Mouse (Mus musculus) limb, embryonic 11.5 days (tissue): Measurements from ENCODE around the gene Borcs6. TPM values are rescaled to one million over a fixed set of nuclear protein-coding genes. Genes with fewer than 3 reads are reported as not detected.
A peak's percentile ranks its signal among the peaks of the same experiment; 100 is the strongest.

Source experiments
- ATAC-seq: fragments of 200-750 bp; cut with Nextera tagmentation; 2 replicates; pipeline ENCODE4 v1.8.0; 2017; ENCODE audit warnings: low read depth; ENCODE audit not compliant: insufficient number of reproducible peaks, low FRiP score, low TSS enrichment
- DNase-seq: peaks from one replicate; pipeline ENCODE4 v3.0.0-alpha.2; 2015; ENCODE audit warnings: low spot score
- H3K27ac ChIP-seq: fragments of 300-500 bp; sonication (generic); replicated peaks from 2 replicates; pipeline ENCODE4 v1.5.1; 2014; ENCODE audit warnings: low read depth, mild to moderate bottlenecking, low read length
- H3K27me3 ChIP-seq: fragments of 300-500 bp; sonication (generic); 2 replicates; pipeline ENCODE4 v1.6.1; 2014; ENCODE audit warnings: mild to moderate bottlenecking, low read length, mixed read lengths; ENCODE audit not compliant: control insufficient read depth, insufficient read depth
- H3K36me3 ChIP-seq: fragments of 300-500 bp; sonication (generic); 2 replicates; pipeline ENCODE4 v1.6.1; 2014; ENCODE audit warnings: mild to moderate bottlenecking, low read length, moderate library complexity, mixed read lengths; ENCODE audit not compliant: control insufficient read depth, insufficient read depth
- H3K4me1 ChIP-seq: fragments of 300-500 bp; sonication (generic); 2 replicates; pipeline ENCODE4 v1.6.1; 2014; ENCODE audit warnings: low read length, mixed read lengths; ENCODE audit not compliant: control insufficient read depth, insufficient read depth
- H3K4me2 ChIP-seq: fragments of 300-500 bp; sonication (generic); 2 replicates; pipeline ENCODE4 v1.6.1; 2014; ENCODE audit warnings: low read depth, mild to moderate bottlenecking, moderate library complexity; ENCODE audit not compliant: severe bottlenecking
- H3K4me3 ChIP-seq: fragments of 300-500 bp; sonication (generic); 2 replicates; pipeline ENCODE4 v1.5.1; 2014; ENCODE audit warnings: low read depth, low read length
- H3K9ac ChIP-seq: fragments of 300-500 bp; sonication (generic); 2 replicates; pipeline ENCODE4 v1.6.1; 2014; ENCODE audit warnings: mild to moderate bottlenecking, low read length
- H3K9me3 ChIP-seq: fragments of 300-500 bp; sonication (generic); 2 replicates; pipeline ENCODE4 v1.6.1; 2016; ENCODE audit warnings: low read length; ENCODE audit not compliant: control insufficient read depth
- WGBS: fragments of 180-500 bp; shearing (Covaris S2); extraction: QIAGEN DNeasy Blood & Tissue Kit; methylation state at CpG from one replicate; pipeline ENCODE4 v1.1.7; 2014; 5-methylcytosine and 5-hydroxymethylcytosine counted together
- polyA plus RNA-seq: library from polyadenylated mRNA; unstranded; fragments of >200 nt; fragmentation: Nextera tagmentation; extraction: Ambion mirVana; gene quantifications from 2 replicates; pipeline ENCODE4 v1.2.1, GENCODE M21; 2014

The Borcs6 gene
- polyA plus RNA-seq, 1 experiment from 2014 or later, result 7.0 TPM

GRCm38 (mm10) chr11:69026562-69026961, 33.0 kb upstream of the Borcs6 start:
- Histone ChIP-seq H3K27ac (no peak overlapping the region), H3K9ac (no peak overlapping the region), H3K4me3 (no peak overlapping the region), H3K36me3 (peaks cover 32% of the 10 kb centered on the region), H3K27me3 (no peaks in the 10 kb centered on the region), H3K4me1 (no peaks in the 10 kb centered on the region), H3K9me3 (no peaks in the 10 kb centered on the region), H3K4me2 (no peak overlapping the region)
- WGBS, result 97% methylated on average over 3 of the region's 3 CpGs
- DNase-seq (no peak), ATAC-seq (no peak)

DNA sequence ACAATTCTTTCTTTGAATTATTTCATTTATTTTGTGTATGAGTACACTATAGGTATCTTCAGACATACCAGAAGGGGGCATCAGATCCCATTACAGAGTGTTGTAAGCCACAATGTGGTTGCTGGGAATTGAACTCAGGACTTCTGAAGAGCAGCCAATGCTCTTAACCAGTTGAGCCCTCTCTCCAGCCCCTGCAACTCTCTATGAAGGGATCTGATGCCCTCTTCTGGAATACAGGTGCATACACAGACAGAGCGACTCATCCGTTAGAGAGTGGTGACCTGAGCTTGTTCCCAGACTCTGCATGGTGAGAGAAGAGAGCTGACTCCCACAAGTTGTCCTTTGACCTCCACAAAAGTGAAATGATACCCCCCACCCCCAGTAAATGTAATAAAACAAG, 30.7 kb upstream of the Borcs6 start:
- H3K9ac ChIP-seq, result no peak overlapping the region
- no peaks in the 10 kb centered on the region for H3K9me3 ChIP-seq
- no peak overlapping the region for H3K27ac ChIP-seq
- H3K36me3 ChIP-seq, result peaks cover 25% of the 10 kb centered on the region
- H3K4me1 ChIP-seq, result no peaks in the 10 kb centered on the region
- ATAC-seq (no peak), DNase-seq (no peak)
- H3K4me2 ChIP-seq, result no peak overlapping the region
- no peaks in the 10 kb centered on the region for H3K27me3 ChIP-seq
- no peak overlapping the region for H3K4me3 ChIP-seq
- 70% methylated on average over 2 of the region's 2 CpGs for WGBS

DNA sequence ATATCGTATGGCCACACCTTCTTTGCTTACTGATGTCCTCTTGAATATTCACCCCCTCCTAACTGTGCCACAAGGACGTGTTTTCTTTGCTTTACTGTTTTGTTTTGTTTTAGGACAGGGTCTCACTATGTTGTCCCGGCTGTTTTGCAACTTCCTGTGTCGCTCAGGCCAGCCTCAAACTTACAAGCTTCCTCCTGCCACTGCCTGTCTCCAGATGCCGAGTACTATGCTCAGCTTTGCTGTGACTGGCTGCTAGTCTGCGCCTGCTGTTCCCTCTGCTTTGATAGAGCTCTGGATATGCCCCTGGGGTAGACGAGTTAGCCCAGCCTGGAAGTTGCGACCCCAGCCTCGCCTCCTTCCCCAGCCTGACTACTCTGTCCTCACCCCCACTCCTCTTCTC, 26.0 kb upstream of the Borcs6 start:
- no peaks in the 10 kb centered on the region for H3K27me3 ChIP-seq
- DNase-seq (no peak), ATAC-seq (no peak)
- peaks cover 21% of the 10 kb centered on the region for H3K36me3 ChIP-seq
- no peaks in the 10 kb centered on the region for H3K9me3 ChIP-seq
- 82% methylated on average over 9 of the region's 9 CpGs for WGBS
- H3K27ac ChIP-seq, result no peak overlapping the region
- H3K9ac ChIP-seq, result no peak overlapping the region
- H3K4me2 ChIP-seq, result no peak overlapping the region
- H3K4me1 ChIP-seq, result peaks cover 6% of the 10 kb centered on the region; the same call in 1 of the 2 replicates
- H3K4me3 ChIP-seq, result no peak overlapping the region

DNA sequence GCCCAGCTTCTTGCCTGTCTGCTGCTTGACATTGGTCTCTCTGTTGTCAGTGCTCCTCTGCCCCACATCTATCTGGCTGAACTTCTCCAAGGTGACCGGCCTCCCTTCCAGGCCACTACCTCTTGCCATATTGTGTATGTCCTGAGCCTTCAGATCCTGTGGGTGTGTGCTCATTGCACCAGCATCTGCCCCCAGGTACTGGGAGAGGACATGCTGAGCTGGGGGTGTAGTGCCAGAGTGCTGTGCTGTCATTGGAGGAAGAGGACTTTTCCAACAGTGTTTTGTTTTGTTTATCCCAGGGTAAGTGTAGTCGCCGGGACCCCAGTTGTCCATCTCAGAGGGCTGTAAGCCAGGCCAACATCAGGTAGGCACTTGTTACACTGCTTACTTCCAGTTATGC, 24.9 kb upstream of the Borcs6 start:
- Histone ChIP-seq H3K4me2 (no peak overlapping the region), H3K4me1 (peaks cover 12% of the 10 kb centered on the region; the same call in 1 of the 2 replicates), H3K27me3 (no peaks in the 10 kb centered on the region), H3K9ac (no peak overlapping the region), H3K4me3 (no peak overlapping the region), H3K36me3 (peaks cover 20% of the 10 kb centered on the region), H3K9me3 (no peaks in the 10 kb centered on the region), H3K27ac (no peak overlapping the region)
- 87% methylated on average over 3 of the region's 3 CpGs for WGBS
- no peak for DNase-seq
- ATAC-seq, result no peak

DNA sequence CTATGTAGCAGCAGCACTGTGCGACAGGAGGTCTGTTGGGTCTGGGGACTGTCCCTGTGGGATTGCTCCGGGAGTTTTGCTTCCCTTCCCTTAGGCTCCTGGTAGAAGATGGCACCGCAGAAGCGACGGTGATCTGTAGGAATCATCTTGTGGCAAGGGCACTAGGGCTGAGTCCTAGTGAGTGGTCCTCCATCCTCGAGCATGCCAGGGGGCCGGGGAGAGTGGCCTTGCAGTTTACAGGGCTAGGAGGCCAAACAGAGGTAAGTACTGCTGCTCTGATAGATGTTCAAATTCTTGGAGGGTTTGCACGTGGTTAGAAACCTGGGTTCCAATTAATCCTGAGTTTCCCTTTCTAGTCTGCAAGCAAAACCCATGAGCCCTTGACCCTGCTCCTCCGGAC, 24.1 kb upstream of the Borcs6 start:
- H3K4me1 ChIP-seq, result peaks cover 12% of the 10 kb centered on the region; the same call in 1 of the 2 replicates
- WGBS, result 85% methylated on average over 9 of the region's 9 CpGs
- no peaks in the 10 kb centered on the region for H3K9me3 ChIP-seq
- no peaks in the 10 kb centered on the region for H3K27me3 ChIP-seq
- H3K4me3 ChIP-seq, result no peak overlapping the region
- H3K9ac ChIP-seq, result no peak overlapping the region
- H3K4me2 ChIP-seq, result 0 out of 2 replicates have a peak overlapping the region, but pooled peaks have one; percentile 3
- ATAC-seq (no peak), DNase-seq (no peak)
- peaks cover 16% of the 10 kb centered on the region for H3K36me3 ChIP-seq
- no peak overlapping the region for H3K27ac ChIP-seq

- 14% methylated on average over 8 of the region's 8 CpGs for WGBS
- Histone ChIP-seq H3K27ac (no peak overlapping the region), H3K4me3 (no peak overlapping the region), H3K36me3 (peaks cover 12% of the 10 kb centered on the region), H3K4me2 (peak overlapping the region; percentile 3; the same call in 1 of the 2 replicates), H3K27me3 (no peaks in the 10 kb centered on the region), H3K9me3 (no peaks in the 10 kb centered on the region), H3K4me1 (peaks cover 12% of the 10 kb centered on the region; the same call in 1 of the 2 replicates), H3K9ac (no peak overlapping the region)
- DNase-seq (peak; percentile 87), ATAC-seq (no peak)
Observed at GRCm38 (mm10) chr11:69035849-69036248, 23.7 kb upstream of the Borcs6 start.

DNA sequence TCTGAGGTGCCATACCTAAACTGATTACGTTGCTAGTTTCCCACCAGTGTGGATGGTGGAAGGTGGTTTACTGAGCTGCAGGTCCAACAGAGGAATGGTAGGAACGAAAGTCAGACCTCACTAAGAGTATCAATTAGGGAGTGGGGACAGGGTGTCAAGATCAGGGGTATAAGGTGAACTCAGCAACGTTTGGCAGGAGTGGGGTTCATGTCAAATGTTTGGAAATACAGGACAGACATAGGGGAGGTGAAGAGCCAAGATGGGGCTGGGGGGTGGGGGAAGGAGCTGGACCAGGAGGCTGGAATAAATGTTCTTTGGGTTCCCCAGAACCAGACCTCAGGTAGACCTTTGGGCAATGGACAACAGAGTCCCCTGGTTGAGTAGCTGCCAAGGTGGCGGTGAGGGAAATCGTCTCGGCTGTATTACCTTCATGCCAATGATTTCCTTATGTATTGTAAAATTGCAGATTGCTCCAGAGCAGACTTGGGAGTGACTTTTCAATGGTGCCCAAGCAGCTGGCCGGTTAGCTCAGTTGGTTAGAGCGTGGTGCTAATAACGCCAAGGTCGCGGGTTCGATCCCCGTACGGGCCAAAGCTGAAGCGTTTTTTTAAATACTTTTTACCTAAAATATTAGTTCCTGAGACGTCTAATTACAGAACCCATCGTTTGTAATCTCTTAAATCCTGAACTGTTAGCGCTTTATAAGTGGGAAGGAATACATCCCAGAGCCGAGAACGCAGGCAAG, 22.9 kb upstream of the Borcs6 start:
- peak overlapping the region; percentile 72; the same call in 1 of the 2 replicates for H3K27ac ChIP-seq
- peak; percentile 97 for DNase-seq
- peak overlapping the region; percentile 54 for H3K4me2 ChIP-seq

DNA sequence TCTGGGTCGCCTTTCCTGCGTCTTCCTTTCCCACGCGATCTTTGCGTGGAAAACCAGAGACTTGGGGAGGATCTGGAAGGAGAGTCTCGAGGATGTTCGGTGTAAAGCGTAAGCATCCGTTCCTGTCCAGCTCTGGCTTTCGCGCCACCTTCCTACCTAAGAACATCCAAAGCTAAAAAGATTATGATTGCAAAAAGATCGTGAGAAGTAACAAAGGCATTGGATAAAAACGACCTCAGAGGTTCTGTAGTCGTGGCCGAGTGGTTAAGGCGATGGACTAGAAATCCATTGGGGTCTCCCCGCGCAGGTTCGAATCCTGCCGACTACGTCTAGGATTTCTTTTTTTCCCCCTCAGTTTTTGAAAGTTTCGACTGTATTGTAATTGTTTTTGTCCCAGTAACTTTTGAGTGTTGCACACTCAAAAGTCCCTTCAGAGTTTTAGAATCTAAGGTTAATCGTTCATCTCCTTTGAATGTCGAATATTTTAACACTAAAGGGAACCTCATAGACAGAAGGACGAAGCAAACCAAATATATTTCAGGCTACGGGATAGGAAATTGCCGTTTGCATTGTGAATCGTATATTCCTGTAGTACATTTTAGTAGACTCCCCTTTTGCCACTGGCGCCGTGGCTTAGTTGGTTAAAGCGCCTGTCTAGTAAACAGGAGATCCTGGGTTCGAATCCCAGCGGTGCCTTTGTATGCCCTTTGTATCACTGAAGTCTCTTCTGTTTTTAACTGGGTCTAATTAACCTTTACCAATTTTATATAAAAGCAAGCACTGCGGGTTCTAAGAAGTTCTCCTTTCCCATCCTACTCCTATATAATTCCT, 22.1 kb upstream of the Borcs6 start:
- Histone ChIP-seq H3K27me3 (no peaks in the 10 kb centered on the region), H3K4me1 (peaks cover 12% of the 10 kb centered on the region; the same call in 1 of the 2 replicates), H3K27ac (peak overlapping the region; percentile 72; the same call in 1 of the 2 replicates), H3K4me3 (peak overlapping the region; percentile 71), H3K4me2 (peak overlapping the region; percentile 54), H3K9ac (peak overlapping the region; percentile 72), H3K36me3 (peaks cover 5% of the 10 kb centered on the region; the same call in 1 of the 2 replicates), H3K9me3 (no peaks in the 10 kb centered on the region)
- peak; percentile 95 for DNase-seq
- ATAC-seq, result peak; percentile 18; the same call in 1 of the 2 replicates
- under 1% methylated on average over 34 of the region's 34 CpGs for WGBS

More for the DNA sequence above, 22.9 kb upstream of the Borcs6 start:
- Histone ChIP-seq H3K4me1 (peaks cover 12% of the 10 kb centered on the region; the same call in 1 of the 2 replicates), H3K36me3 (peaks cover 5% of the 10 kb centered on the region), H3K4me3 (peak overlapping the region; percentile 71), H3K9me3 (no peaks in the 10 kb centered on the region), H3K27me3 (no peaks in the 10 kb centered on the region), H3K9ac (peak overlapping the region; percentile 72)
- ATAC-seq, result no peak
- 10% methylated on average over 20 of the region's 20 CpGs for WGBS
